Mouse (Mus musculus): Measurements from ENCODE around the gene Gm973. TPM values are rescaled to one million over a fixed set of nuclear protein-coding genes. Genes with fewer than 3 reads are reported as not detected.

Gm973 gene
- polyA plus RNA-seq, 1 experiment from 2014 or later: not detected

DNA sequence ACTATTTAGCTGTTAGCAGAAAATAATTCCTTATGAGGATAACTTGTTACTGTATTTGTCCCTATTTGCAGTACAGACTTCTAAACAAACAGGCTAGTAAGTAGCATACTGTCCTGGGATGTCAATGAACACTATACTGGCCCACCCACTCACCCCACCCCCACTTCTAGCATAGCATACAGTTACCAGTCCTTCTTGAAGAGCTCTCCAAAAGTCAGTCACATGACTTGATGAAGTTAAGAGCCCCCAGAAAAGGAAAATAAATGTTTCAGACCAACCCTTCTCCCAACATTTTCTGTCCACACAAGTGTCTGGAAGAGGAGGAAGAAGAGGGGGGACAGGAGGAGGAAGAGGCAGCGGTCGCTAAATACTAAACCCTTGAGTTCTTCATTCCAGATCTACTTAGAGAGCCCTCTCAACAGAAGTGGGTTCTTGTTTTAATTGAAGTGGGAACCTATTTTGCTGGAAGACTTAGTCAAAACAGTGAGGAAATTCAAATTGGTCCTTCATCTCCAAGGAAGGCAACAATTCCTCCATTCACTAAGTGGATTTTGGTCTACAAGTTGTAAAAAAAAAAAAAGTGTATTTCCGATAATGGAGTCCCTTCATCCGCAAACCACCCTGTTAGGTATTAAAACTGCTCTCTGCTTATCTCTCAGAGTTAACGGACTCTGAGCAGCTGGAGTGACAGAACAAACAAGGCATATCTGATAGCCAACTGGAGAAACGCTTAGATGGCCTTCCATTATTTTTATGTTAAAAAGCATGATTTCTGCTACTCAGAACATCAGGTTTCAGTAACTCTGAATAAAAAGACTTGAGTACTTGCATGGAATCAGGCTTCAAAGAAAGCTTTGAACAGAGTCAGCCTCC is 18.1 kb upstream of the Gm973 start:
- Histone ChIP-seq H3K36me3 (no peaks in the 10 kb centered on the region), H3K4me1 (peaks cover 36% of the 10 kb centered on the region), H3K27ac (peak overlapping the region; percentile 58), H3K4me3 (no peak overlapping the region), H3K9me3 (replicated peaks) (no peaks in the 10 kb centered on the region), H3K27me3 (replicated peaks) (no peaks in the 10 kb centered on the region), H3K9ac (no peak overlapping the region), H3K4me2 (peak overlapping the region; percentile 14; the same call in 1 of the 2 replicates)
- 36% methylated on average over 6 of the region's 6 CpGs for WGBS (ENCODE audit: insufficient replicate concordance)
- ATAC-seq: peak; percentile 71

DNA sequence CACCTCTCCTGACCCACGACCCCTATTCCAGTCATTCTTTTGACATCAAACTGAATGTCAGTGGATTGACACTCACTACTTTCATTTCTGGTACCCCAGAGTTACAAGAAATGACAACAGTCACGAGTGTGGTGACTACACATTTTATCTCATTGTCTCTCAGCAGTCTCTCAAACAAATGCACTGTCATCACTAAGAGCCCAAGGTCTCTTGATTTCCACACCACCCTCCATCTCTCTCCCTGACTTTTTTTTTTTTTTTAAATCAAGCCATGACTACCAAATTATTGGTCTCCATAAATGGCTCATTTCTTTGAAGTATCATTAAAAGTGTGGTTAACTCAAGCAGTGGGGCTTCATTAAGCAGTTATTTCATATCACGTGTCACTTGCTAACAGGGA is 16.7 kb upstream of the Gm973 start:
- no peaks in the 10 kb centered on the region for H3K36me3 ChIP-seq
- no peaks in the 10 kb centered on the region for H3K27me3 ChIP-seq (replicated peaks)
- H3K9me3 ChIP-seq (replicated peaks): no peaks in the 10 kb centered on the region
- ATAC-seq: no peak
- H3K9ac ChIP-seq: no peak overlapping the region
- peak overlapping the region; percentile 58; the same call in 1 of the 2 replicates for H3K27ac ChIP-seq
- WGBS (ENCODE audit: insufficient replicate concordance): 55% methylated on average over 3 of the region's 3 CpGs
- H3K4me3 ChIP-seq: no peak overlapping the region
- peaks cover 32% of the 10 kb centered on the region for H3K4me1 ChIP-seq
- no peak overlapping the region for H3K4me2 ChIP-seq

DNA sequence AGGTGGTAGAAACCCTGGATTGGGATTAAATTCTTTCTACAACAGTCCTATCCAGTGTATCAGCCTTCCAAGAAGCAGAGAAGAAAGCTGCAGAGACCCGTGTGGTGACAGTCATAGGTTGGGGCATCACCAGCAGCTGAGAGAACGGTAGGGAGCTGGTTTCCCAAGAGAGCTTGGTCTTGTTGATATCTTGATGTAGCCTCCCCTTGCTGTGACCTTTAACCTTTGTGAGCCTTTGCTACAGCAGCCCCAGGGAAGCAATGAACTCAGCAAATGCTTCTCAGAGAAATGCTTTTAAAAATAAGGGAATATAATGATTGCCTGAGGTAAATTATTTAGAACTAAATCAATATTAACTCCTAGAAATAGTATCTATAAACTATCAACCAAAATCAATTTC is 13.7 kb upstream of the Gm973 start:
- Histone ChIP-seq H3K36me3 (no peaks in the 10 kb centered on the region), H3K27ac (0 out of 2 replicates have a peak overlapping the region, but pooled peaks have one; percentile 4), H3K9me3 (replicated peaks) (no peaks in the 10 kb centered on the region), H3K4me2 (no peak overlapping the region), H3K9ac (no peak overlapping the region), H3K4me3 (no peak overlapping the region), H3K4me1 (peaks cover 28% of the 10 kb centered on the region), H3K27me3 (replicated peaks) (peaks cover 4% of the 10 kb centered on the region; the same call in 1 of the 2 replicates)
- WGBS (ENCODE audit: insufficient replicate concordance): 47% methylated on average over 2 of the region's 2 CpGs
- ATAC-seq: no peak

DNA sequence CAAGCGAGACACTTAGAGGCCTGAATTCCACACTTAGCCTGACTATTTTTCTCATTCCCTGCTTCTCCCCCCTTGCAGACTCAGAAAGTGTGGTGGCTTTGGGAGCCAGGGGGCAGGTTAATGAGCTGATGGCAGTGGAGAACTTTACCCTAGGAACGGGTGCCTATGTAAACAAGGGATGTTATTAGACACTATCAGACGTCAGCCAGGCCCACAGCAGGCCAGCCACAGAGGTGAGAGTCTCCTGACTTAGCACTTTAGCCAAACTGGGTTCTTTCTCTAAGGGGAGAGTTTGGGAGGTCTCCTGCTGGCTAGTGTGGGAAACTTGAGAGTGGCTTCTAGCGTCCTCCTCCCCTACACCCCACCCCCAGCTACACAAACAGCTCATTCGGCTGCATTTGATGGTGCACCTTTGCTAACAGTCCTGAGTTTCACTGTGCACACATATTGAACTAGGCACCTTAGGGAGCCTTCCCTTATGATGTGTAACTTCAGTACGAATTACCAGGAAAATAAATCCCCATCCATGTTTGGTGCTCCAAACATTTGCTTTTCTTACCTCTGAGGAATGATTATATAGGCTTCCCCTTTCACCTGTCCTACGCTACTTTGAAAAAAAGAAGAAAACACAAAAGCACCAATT is 12.3 kb upstream of the Gm973 start:
- WGBS (ENCODE audit: insufficient replicate concordance): 49% methylated on average over 7 of the region's 7 CpGs
- peaks cover 7% of the 10 kb centered on the region for H3K27me3 ChIP-seq (replicated peaks)
- ATAC-seq: peak; percentile 65
- no peaks in the 10 kb centered on the region for H3K9me3 ChIP-seq (replicated peaks)
- no peak overlapping the region for H3K27ac ChIP-seq
- no peak overlapping the region for H3K4me2 ChIP-seq
- no peak overlapping the region for H3K9ac ChIP-seq
- peaks cover 14% of the 10 kb centered on the region for H3K4me1 ChIP-seq
- H3K4me3 ChIP-seq: no peak overlapping the region
- no peaks in the 10 kb centered on the region for H3K36me3 ChIP-seq

DNA sequence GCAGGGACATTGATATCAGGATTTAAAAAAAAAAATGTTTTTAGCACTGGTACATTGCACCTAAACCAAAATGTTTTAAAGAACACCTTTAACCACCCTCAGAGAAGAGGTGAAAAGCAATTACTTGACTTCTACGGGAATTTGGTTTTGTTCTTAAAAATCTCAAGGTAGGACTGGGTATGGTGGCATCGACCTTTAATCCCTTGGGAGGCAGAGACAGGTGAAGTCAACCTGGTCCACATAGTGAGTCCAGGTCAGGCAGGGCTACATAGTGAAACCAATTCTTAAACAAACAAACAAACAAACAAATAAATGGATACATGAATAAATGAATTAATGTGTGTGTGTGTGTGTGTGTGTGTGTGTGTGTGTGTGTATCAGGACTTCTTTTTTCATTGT is 11.8 kb upstream of the Gm973 start:
- WGBS (ENCODE audit: insufficient replicate concordance): 65% methylated on average over 2 of the region's 2 CpGs
- H3K36me3 ChIP-seq: no peaks in the 10 kb centered on the region
- H3K27ac ChIP-seq: no peak overlapping the region
- peaks cover 7% of the 10 kb centered on the region for H3K27me3 ChIP-seq (replicated peaks)
- no peak overlapping the region for H3K9ac ChIP-seq
- peaks cover 9% of the 10 kb centered on the region for H3K4me1 ChIP-seq
- no peak for ATAC-seq
- H3K4me3 ChIP-seq: no peak overlapping the region
- H3K4me2 ChIP-seq: no peak overlapping the region
- no peaks in the 10 kb centered on the region for H3K9me3 ChIP-seq (replicated peaks)

DNA sequence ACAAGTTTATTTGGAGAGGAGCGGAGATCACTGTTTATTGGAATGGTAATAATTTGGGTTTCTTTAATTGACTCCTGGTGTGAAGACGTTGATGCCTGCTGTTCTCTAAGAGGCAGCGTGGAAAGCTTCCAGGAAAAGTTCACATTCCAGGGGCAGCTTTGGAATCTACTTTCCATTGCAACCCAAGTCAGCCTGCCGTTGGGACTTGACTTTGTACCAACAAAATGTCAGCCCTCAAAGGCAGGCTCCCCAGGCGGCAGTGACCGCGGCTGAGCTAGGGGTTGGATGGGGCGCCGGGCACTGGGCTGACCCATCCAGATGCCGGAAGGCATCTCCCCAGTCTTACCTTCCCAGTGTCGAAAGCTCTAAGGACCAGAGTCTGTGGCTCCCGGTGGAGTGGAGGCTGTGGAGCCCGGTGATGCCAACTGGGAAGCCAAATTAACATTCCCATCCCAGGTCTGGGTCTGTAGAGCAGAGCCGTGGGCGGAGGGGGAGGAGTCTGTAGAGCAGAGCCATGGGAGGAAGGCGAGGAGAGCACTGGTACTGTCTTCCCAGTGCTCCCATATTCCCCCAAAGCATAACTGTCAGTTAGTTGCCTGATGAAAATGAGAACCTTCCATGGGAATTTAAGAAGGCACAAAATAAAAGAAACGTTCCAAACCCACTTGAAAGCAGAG is 7.5 kb upstream of the Gm973 start:
- no peak for ATAC-seq

DNA sequence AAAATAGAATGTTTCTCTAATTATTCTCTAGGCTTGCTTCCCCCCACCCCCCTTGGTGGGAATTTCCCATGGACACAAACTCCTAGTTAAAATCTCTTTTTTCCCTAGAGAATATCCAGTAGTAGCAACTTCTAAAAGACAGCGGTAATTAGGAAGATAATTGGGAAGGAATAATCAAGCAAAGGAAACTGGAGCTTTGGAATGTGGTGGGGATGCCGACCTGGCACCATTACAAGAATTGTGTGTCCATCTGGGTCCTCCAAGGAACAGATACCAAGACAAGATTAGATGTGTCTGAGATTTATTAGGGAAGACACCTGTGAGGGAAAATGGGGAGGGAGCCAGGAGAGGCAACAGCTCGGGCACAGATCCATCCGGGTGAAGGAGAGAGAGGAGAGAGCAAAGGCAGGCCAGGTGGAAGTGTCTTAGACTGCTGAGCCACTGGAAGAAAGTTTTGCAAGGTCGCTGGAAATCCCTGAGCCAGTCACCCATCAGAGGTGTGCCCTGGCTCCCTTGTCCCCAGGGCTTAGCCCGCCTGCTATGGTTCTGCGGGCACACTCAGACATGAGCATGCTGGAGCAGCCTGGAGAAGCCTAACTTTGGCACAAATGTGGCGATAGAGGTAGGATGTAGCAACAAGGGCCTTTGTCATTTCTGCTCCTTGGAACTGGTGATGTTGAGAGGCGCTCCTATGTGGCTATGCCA is 4.3 kb upstream of the Gm973 start:
- no peak for ATAC-seq
- no peaks in the 10 kb centered on the region for H3K9me3 ChIP-seq (replicated peaks)
- H3K27me3 ChIP-seq (replicated peaks): peaks cover 19% of the 10 kb centered on the region
- no peak overlapping the region for H3K9ac ChIP-seq
- no peak overlapping the region for H3K27ac ChIP-seq
- no peak overlapping the region for H3K4me3 ChIP-seq
- peaks cover 7% of the 10 kb centered on the region; the same call in 1 of the 2 replicates for H3K4me1 ChIP-seq
- no peaks in the 10 kb centered on the region for H3K36me3 ChIP-seq
- no peak overlapping the region for H3K4me2 ChIP-seq
- 61% methylated on average over 9 of the region's 9 CpGs for WGBS (ENCODE audit: insufficient replicate concordance)

More for the DNA sequence above, 7.5 kb upstream of the Gm973 start:
- H3K27ac ChIP-seq: no peak overlapping the region
- no peaks in the 10 kb centered on the region for H3K9me3 ChIP-seq (replicated peaks)
- no peaks in the 10 kb centered on the region for H3K36me3 ChIP-seq
- H3K9ac ChIP-seq: no peak overlapping the region
- no peak overlapping the region for H3K4me3 ChIP-seq
- no peak overlapping the region for H3K4me2 ChIP-seq
- 47% methylated on average over 17 of the region's 17 CpGs for WGBS (ENCODE audit: insufficient replicate concordance)
- H3K4me1 ChIP-seq: no peaks in the 10 kb centered on the region; the same call in 1 of the 2 replicates
- peaks cover 12% of the 10 kb centered on the region for H3K27me3 ChIP-seq (replicated peaks)

DNA sequence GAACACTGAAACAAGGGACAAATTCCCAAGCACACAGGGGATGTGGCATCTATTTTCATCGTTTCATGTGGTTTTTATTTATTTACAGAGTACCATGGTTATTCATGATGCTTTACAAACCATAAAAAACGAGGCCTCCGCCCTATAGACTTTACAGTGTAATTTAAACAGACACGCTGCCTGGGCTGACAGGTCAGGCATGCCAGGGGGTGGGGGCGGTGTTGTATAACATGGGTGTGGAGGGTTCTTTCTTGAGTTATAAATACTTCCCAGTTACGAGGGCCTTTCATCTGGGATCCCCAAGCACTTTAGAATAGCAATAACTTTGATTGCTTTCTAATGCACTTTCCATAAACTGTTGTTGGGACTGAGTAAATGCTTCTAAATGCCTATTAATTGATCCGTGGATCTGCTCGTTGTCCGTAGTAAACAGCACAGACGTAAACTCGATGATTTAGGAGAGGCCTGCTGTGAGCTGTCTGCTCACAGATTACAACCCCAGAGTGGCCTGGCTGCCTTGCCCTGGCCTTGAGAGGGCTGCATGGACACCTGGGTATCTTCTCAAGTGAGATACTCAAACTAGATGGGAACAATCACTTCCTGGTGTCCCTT is 4.3 kb downstream of the Gm973 start:
- Histone ChIP-seq H3K27ac (no peak overlapping the region), H3K9ac (no peak overlapping the region), H3K4me1 (peaks cover 9% of the 10 kb centered on the region; the same call in 1 of the 2 replicates), H3K4me3 (no peak overlapping the region), H3K27me3 (replicated peaks) (peaks cover 14% of the 10 kb centered on the region), H3K36me3 (no peaks in the 10 kb centered on the region), H3K4me2 (no peak overlapping the region), H3K9me3 (replicated peaks) (no peaks in the 10 kb centered on the region)
- whole genome bisulfite sequencing (ENCODE audit: insufficient replicate concordance): 53% methylated on average over 11 of the region's 11 CpGs
- no peak for ATAC-seq

DNA sequence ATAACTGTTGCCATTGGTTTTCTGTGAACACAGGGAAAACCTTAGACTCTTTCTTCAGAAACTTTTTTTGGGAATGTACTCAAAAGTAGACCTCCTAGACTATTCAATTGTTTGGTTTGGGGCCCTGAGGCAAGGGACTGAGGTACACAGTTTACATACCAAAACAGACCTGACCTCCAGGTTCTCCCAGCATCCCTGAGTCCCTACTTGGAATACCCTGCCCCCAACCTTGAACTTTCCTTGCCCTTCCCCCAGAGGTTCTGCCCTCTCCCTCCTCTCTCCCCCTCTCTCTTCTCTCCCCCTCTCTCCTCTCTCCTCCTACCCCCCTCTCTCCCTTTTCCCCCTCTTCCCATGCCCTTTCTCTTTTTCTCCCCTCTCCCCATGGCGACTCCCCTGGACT is 6.4 kb downstream of the Gm973 start:
- Histone ChIP-seq H3K36me3 (no peaks in the 10 kb centered on the region), H3K27ac (no peak overlapping the region), H3K27me3 (replicated peaks) (no peaks in the 10 kb centered on the region), H3K4me2 (no peak overlapping the region), H3K4me3 (no peak overlapping the region), H3K9ac (no peak overlapping the region), H3K4me1 (no peaks in the 10 kb centered on the region), H3K9me3 (replicated peaks) (no peaks in the 10 kb centered on the region)
- WGBS (ENCODE audit: insufficient replicate concordance): 63% methylated on average over 1 of the region's 1 CpGs
- ATAC-seq: no peak

DNA sequence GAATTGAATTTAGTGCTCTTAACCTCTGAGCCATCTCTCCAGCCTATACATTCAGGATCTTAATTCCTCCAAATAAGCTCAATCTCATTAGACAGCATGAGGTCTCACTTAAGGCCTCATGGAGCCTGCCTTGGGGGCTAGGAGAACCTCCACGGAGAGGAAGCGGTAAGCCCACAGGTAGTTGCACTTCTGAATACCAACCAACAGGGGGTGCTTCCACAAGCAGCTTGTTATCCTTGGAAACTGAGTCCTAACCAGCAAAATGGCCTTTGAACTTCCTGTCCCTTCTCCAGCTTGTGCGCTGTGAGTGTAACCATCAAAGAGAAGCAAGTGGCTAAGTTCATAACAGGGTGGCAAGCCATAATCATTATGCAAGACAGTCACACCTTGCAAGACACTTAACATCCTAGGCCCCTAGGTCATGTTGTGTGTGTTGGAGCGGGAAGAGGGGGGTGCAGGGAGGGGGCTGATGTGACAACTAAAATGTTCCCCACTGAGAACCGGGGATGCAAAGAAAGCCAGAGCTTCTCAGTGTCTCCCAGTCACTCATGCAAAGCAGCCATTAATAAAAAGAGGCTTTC is 7.4 kb downstream of the Gm973 start:
- no peaks in the 10 kb centered on the region for H3K36me3 ChIP-seq
- no peak for ATAC-seq
- no peak overlapping the region for H3K4me2 ChIP-seq
- no peaks in the 10 kb centered on the region for H3K27me3 ChIP-seq (replicated peaks)
- no peak overlapping the region for H3K4me3 ChIP-seq
- 64% methylated on average over 5 of the region's 5 CpGs for WGBS (ENCODE audit: insufficient replicate concordance)
- H3K4me1 ChIP-seq: no peaks in the 10 kb centered on the region
- H3K9ac ChIP-seq: no peak overlapping the region
- H3K9me3 ChIP-seq (replicated peaks): no peaks in the 10 kb centered on the region
- no peak overlapping the region for H3K27ac ChIP-seq

DNA sequence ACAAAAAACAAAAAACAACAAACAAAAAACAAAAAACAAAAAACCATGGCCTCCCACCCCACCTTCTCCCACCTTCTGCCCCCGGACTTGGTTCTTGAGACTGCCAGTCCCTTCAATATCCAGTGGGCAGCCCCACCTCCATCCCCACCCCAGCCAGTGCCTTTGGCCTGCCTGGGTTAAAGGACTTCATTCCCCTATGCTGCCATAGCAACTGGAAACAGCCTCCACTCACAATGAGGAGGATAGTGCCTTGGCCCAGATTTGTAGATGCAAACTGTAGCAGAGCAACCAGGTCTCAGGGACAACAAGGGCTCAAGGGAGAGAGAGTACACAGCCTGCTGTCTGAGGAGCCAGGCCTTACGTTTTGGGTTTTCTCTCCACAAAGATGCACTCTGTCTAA is 8.0 kb downstream of the Gm973 start:
- no peak overlapping the region for H3K4me3 ChIP-seq
- H3K36me3 ChIP-seq: no peaks in the 10 kb centered on the region
- H3K27me3 ChIP-seq (replicated peaks): no peaks in the 10 kb centered on the region
- no peak for ATAC-seq
- H3K9me3 ChIP-seq (replicated peaks): no peaks in the 10 kb centered on the region
- no peak overlapping the region for H3K9ac ChIP-seq
- WGBS (ENCODE audit: insufficient replicate concordance): 72% methylated on average over 2 of the region's 2 CpGs
- no peak overlapping the region for H3K27ac ChIP-seq
- H3K4me1 ChIP-seq: no peaks in the 10 kb centered on the region
- no peak overlapping the region for H3K4me2 ChIP-seq

Measured in liver, embryonic 12.5 days (tissue).